Comparison of ENCODE assay signal across 15 mouse cellular contexts in genomic region chr13:29866780-29867179, GRCm38 (mm10).
"Had no signal": no experiment of that assay in that cellular context is flagged by ENCODE, and none has a peak within 500 bp of the region (broad histone marks: within the 10 kb centered on the region; RNA-seq: fewer than 3 reads in every experiment).

No protein-coding gene starts in this region.

- H3K27ac ChIP-seq: neural tube, embryonic 15.5 days; stomach, embryonic 15.5 days; stomach, postnatal 0 days had no signal

- H3K27me3 ChIP-seq: neural tube, embryonic 15.5 days; stomach, embryonic 15.5 days had no signal

- DNase-seq: retina, postnatal 1 day; right cerebral cortex, adult 18-20 months; right cerebral cortex, postnatal 14 days; right cerebral cortex, postnatal 25 days; right cerebral cortex, postnatal 4 days; spleen, adult 18-20 months; thymus, adult 18-20 months; thymus, adult 2 months; thymus, postnatal 14 days; thymus, postnatal 25 days; thymus, postnatal 36 days; thymus, postnatal 4 days had no signal

- H3K4me1 ChIP-seq: neural tube, embryonic 15.5 days; stomach, embryonic 15.5 days had no signal

- H3K4me3 ChIP-seq: neural tube, embryonic 15.5 days; stomach, embryonic 15.5 days had no signal

- H3K4me2 ChIP-seq: neural tube, embryonic 15.5 days; stomach, embryonic 15.5 days had no signal

- H3K36me3 ChIP-seq: neural tube, embryonic 15.5 days; stomach, embryonic 15.5 days had no signal

- H3K9me3 ChIP-seq: neural tube, embryonic 15.5 days; stomach, embryonic 15.5 days had no signal

- H3K9ac ChIP-seq: neural tube, embryonic 15.5 days; stomach, embryonic 15.5 days had no signal
